Mouse (Mus musculus): ENCODE measurements around the gene Srsf3. TPM values are rescaled to one million over a fixed set of nuclear protein-coding genes. Genes with fewer than 3 reads are reported as not detected.

Srsf3 gene
- polyA plus RNA-seq, 1 experiment = 110 TPM

DNA sequence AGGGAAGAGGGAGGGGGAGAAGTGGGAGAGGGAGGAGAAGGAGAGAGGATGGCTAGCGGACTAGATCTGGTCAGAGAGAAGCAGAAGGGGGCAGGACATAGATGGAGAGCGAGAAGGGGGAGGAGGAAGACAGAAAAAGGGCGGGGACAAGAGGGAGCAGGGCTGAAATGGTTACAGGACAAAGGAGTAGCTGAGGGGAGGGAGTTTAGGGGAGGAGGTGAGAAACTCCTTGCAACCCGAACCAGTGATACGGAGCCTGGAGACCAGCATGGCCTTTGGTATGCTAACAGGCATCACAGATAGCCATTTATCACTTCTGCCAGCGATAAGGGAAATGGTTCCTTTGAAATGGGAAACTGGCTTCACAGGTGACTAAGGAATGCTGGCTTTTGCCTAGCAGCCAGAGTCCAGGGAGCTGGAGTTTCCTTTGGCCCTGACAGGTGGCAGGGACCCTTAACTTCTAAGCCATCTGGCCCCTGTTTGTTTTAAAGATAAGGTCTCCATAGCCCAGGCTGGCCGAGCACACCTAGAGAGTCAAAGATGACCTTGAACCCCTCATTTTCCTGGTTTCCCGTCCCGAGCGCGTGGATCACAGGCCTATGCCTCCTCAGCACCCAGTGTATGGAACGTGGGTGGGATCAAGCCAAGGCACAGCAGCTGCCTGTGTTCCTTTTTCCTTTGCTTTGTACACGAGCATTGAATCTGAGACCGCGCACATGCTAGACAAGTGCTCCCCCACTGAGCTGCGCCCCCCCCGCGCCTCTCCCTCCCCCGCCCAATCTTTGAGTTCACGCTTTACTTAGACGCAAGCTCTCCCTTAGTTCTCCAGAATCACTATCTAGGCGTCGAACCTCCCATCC is 48.6 kb downstream of the Srsf3 start:
- H3K4me1 ChIP-seq (ENCODE audit: control insufficient read depth, insufficient read depth, low read length) = peaks cover 2% of the 10 kb centered on the region; the same call in 1 of the 2 replicates
- no peak overlapping the region for H3K27ac ChIP-seq (ENCODE audit: insufficient read depth, low read length)
- no peak for TF ChIP-seq CTCF (IDR thresholded peaks at IDR 0.05; ENCODE audit: extremely low read depth, insufficient read depth, low read length)
- TF ChIP-seq POLR2A (IDR thresholded peaks at IDR 0.05; ENCODE audit: extremely low read depth, insufficient read depth, low read length) = no peak
- H3K4me3 ChIP-seq (ENCODE audit: insufficient read depth, low read length) = no peak overlapping the region

DNA sequence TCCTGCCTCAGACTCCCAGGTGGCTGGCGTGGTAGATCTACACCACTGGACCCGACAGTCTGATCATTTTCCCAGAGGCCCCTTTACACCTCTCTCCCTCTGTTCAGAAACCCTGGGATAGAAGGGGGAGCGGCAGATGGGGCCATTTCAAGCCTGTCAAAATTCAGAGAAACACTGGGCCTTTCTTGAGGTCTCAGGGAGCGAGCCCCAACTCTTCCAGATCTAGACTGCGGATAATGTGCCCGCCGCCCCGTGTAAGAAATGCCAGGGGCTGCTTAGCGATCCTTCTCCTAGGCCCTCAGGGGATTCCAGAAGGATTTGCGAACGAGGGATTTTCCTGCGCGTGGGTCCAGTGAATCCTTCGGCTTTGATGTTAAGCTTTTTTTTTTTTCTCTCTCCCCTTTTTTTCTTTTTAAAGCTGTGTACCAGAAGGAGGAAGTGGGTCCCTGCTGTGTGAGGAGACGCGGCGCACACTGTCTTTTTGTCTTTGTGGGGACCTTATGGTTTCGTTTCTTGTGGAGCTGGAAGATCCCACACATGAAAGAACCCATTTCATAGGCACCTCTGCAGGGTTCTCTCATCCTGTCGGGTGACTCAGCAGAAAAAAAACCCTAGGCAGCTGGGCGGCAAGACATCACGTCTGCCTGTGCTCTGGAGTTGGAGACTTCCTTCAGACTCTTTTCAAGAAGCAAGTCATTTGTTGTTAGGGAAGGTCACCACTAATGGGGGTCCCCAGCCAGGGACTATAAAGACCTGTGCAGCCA is 49.4 kb downstream of the Srsf3 start:
- Histone ChIP-seq H3K27ac (ENCODE audit: insufficient read depth, low read length) (peak overlapping the region; percentile 21; the same call in 1 of the 2 replicates), H3K4me3 (ENCODE audit: insufficient read depth, low read length) (no peak overlapping the region), H3K4me1 (ENCODE audit: control insufficient read depth, insufficient read depth, low read length) (peaks cover 2% of the 10 kb centered on the region; the same call in 1 of the 2 replicates)
- TF ChIP-seq CTCF (IDR thresholded peaks at IDR 0.05; ENCODE audit: extremely low read depth, insufficient read depth, low read length) (no peak), POLR2A (IDR thresholded peaks at IDR 0.05; ENCODE audit: extremely low read depth, insufficient read depth, low read length) (no peak)

DNA sequence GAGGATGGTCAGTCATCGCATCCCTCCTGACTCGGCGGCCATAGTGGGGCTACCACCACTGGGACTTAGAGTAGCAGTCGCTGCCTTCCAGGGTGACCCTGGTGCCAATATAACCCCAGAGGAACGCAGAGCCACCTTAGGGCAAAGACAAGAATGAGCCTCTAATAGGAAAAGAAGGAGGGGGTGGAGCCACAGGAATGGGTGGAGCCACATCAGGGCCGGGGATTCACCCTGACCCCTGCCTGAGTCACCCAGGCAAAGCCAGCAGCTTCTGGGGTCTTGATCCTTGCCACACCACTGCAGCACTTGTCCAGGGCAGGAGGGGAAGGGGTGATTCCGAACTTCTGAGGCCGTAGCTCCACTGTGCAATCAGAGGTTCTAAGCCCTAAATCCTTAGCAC is 51.2 kb downstream of the Srsf3 start:
- no peak for TF ChIP-seq POLR2A (IDR thresholded peaks at IDR 0.05; ENCODE audit: extremely low read depth, insufficient read depth, low read length)
- TF ChIP-seq CTCF (IDR thresholded peaks at IDR 0.05; ENCODE audit: extremely low read depth, insufficient read depth, low read length) = no peak
- Histone ChIP-seq H3K4me3 (ENCODE audit: insufficient read depth, low read length) (no peak overlapping the region), H3K27ac (ENCODE audit: insufficient read depth, low read length) (no peak overlapping the region)

DNA sequence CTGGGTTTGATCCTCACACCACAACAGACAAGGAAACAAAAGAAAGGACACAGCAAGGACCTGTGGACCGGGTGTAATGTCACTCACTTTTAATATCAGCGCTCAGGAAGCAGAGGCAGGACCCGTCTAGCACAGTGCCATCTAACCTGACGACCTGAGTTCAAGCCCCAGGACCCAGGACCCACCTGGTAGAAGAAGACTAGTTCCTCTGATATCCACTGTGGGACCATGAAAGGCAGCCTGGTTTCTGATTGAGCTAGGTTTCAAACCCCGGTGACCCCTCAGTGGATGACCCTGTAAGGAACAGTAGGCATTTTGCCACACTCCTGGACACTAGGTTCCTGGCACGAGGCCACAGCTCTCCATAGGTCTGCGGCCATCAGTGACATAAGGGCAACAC is 52.2 kb downstream of the Srsf3 start:
- Histone ChIP-seq H3K4me1 (ENCODE audit: control insufficient read depth, insufficient read depth, low read length) (no peaks in the 10 kb centered on the region), H3K4me3 (ENCODE audit: insufficient read depth, low read length) (no peak overlapping the region), H3K27ac (ENCODE audit: insufficient read depth, low read length) (no peak overlapping the region)
- no peak for TF ChIP-seq CTCF (IDR thresholded peaks at IDR 0.05; ENCODE audit: extremely low read depth, insufficient read depth, low read length)
- no peak for TF ChIP-seq POLR2A (IDR thresholded peaks at IDR 0.05; ENCODE audit: extremely low read depth, insufficient read depth, low read length)

More for the DNA sequence above, 51.2 kb downstream of the Srsf3 start:
- H3K4me1 ChIP-seq (ENCODE audit: control insufficient read depth, insufficient read depth, low read length) = no peaks in the 10 kb centered on the region

DNA sequence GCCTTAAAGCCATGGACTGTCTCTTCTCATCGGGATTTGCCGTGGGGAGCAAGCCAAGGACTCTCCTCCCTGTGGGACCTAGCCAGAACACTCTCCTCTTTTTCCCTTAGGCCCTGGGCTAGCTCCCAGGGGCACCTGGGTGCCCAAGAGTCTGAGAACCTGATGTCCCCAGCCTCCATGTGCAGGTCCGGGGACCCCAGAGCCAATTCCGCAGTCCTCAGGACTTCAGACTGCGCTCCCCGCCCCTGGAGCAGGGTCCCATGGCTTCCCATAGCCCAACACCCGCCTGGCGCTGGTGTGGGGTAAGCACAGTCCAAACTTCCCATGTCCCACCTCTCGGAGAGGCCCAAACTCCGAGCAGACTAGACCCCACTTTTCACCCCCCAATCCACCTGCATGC is 52.8 kb downstream of the Srsf3 start:
- H3K27ac ChIP-seq (ENCODE audit: insufficient read depth, low read length) = no peak overlapping the region
- H3K4me3 ChIP-seq (ENCODE audit: insufficient read depth, low read length) = no peak overlapping the region
- no peak for TF ChIP-seq POLR2A (IDR thresholded peaks at IDR 0.05; ENCODE audit: extremely low read depth, insufficient read depth, low read length)
- TF ChIP-seq CTCF (IDR thresholded peaks at IDR 0.05; ENCODE audit: extremely low read depth, insufficient read depth, low read length) = no peak
- no peaks in the 10 kb centered on the region for H3K4me1 ChIP-seq (ENCODE audit: control insufficient read depth, insufficient read depth, low read length)

DNA sequence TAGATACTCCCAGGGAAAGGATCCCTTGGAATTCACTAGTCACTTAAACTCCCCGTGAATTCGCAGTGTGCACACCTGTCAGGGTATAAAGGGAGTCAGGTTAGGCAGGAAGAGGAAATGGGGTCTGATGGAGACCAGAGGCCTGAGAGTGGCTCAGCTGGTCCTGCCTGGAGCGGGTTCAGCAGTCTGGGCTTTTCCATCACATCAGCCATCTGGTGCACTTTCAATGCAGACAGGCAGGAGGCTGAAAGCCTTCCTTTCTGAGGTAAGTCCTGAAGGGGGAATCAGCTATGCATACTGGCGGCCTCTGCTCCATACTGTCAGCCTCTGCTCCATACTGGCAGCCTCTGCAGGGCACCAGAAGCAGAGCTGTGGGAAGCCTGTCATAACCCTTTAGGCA is 54.5 kb downstream of the Srsf3 start:
- no peaks in the 10 kb centered on the region for H3K4me1 ChIP-seq (ENCODE audit: control insufficient read depth, insufficient read depth, low read length)
- H3K4me3 ChIP-seq (ENCODE audit: insufficient read depth, low read length) = no peak overlapping the region
- TF ChIP-seq CTCF (IDR thresholded peaks at IDR 0.05; ENCODE audit: extremely low read depth, insufficient read depth, low read length) (no peak), POLR2A (IDR thresholded peaks at IDR 0.05; ENCODE audit: extremely low read depth, insufficient read depth, low read length) (no peak)
- no peak overlapping the region for H3K27ac ChIP-seq (ENCODE audit: insufficient read depth, low read length)

DNA sequence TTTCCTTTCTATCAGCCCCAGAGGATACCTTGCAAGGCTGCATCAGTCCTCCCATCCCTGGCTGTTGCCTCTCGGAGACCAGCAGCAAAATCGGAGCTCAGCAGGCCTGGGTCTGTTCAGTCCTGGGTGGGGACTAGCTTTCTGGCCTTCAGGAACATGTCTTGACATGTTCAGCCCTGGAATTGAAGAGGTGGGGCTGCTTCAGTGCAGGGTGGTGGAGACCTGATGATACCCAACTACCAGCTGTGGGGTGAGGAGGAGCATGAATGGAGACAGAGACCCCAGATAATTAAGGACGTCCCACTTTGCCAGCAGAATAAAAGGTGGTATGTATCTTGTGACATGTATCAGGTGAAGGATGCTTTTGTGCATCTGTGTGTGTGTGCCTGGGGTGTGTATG is 58.3 kb downstream of the Srsf3 start, which contains the start of gene Cdkn1a:
Cdkn1a (plus strand) TSS at position 201 of the 400 bp plus-strand sequence.
- no peak within 1 kb of the TSS for H3K4me3 ChIP-seq (ENCODE audit: insufficient read depth, low read length)
- TF ChIP-seq CTCF (IDR thresholded peaks at IDR 0.05; ENCODE audit: extremely low read depth, insufficient read depth, low read length) (no peak), POLR2A (IDR thresholded peaks at IDR 0.05; ENCODE audit: extremely low read depth, insufficient read depth, low read length) (no peak)
- H3K4me1 ChIP-seq (ENCODE audit: control insufficient read depth, insufficient read depth, low read length) = no peaks in the 10 kb centered on the region
- no peak within 1 kb of the TSS for H3K27ac ChIP-seq (ENCODE audit: insufficient read depth, low read length)

DNA sequence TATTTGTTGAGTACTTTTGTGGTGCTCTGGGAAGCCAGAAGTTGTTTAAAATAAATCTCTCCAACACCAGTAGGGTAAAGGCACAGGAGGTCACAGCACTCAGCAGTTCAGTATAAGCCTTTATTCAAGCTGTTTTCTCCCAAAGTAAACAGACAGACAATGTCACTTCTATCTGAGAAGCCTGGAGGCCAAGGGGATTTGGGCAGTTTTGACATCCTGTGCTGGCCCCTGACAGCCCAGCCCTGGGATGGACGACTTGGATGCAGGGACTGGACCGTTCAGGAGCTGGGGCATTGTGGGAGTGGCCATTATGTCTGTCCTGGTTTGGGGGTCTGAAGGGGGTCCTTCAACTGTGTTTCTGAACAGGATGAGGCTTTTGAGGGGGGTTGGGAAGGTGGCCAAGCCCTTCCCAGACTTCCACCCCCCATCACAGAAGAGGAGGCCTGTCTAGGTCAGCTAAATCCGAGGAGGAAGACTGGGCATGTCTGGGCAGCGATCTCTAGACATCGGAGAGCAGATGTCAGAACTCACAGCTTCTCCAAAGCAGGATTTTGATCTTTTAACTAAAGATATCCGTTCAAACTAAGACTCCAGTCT is 59.0 kb downstream of the Srsf3 start:
- no peak overlapping the region for H3K4me3 ChIP-seq (ENCODE audit: insufficient read depth, low read length)
- no peaks in the 10 kb centered on the region for H3K4me1 ChIP-seq (ENCODE audit: control insufficient read depth, insufficient read depth, low read length)
- no peak for TF ChIP-seq CTCF (IDR thresholded peaks at IDR 0.05; ENCODE audit: extremely low read depth, insufficient read depth, low read length)
- no peak for TF ChIP-seq POLR2A (IDR thresholded peaks at IDR 0.05; ENCODE audit: extremely low read depth, insufficient read depth, low read length)
- H3K27ac ChIP-seq (ENCODE audit: insufficient read depth, low read length) = no peak overlapping the region

DNA sequence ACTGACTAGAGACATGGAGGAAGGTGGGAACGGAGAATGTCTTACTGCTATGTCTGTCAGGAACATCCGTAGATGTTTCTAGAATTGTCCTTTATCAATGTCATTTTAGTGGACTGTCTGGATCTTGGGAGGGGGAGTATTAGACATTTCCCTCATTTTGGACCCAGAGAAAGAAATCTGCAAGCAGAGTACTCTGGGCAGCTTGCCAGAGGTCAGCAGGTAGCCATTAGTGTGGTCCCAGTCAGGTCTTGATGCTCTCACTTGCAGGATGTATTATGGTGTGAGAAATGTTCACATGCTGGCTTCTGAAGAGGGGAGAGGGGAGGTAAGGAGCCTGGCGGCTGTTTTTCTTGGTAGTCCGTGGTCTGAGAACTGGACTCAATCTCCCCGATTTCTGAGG is 60.1 kb downstream of the Srsf3 start:
- TF ChIP-seq POLR2A (IDR thresholded peaks at IDR 0.05; ENCODE audit: extremely low read depth, insufficient read depth, low read length) = no peak
- TF ChIP-seq CTCF (IDR thresholded peaks at IDR 0.05; ENCODE audit: extremely low read depth, insufficient read depth, low read length) = no peak
- no peaks in the 10 kb centered on the region for H3K4me1 ChIP-seq (ENCODE audit: control insufficient read depth, insufficient read depth, low read length)
- H3K27ac ChIP-seq (ENCODE audit: insufficient read depth, low read length) = no peak overlapping the region
- no peak overlapping the region for H3K4me3 ChIP-seq (ENCODE audit: insufficient read depth, low read length)

Other genes with a start within 250 kb of the Srsf3 start
- 45.2 and 45.6 TPM in 2 replicates for gene Brpf3, start 231.5 kb upstream of the Srsf3 start, polyA plus RNA-seq (2012; rRNA removed)
- 0.32 and 0.40 TPM in 2 replicates for gene Pnpla1, start 174.2 kb upstream of the Srsf3 start, polyA plus RNA-seq (2012; rRNA removed)
- 7.6 and 7.9 TPM in 2 replicates for gene 4930539E08Rik, start 117.3 kb upstream of the Srsf3 start, polyA plus RNA-seq (2012; rRNA removed)
- gene Pxt1, start 88.8 kb upstream of the Srsf3 start, polyA plus RNA-seq (2012; rRNA removed) = not detected in 2 replicates
- 46.5 and 50.0 TPM in 2 replicates for gene Kctd20, start 80.7 kb upstream of the Srsf3 start, polyA plus RNA-seq (2012; rRNA removed)
- 62.0 and 69.6 TPM in 2 replicates for gene Stk38, start 24.6 kb upstream of the Srsf3 start, polyA plus RNA-seq (2012; rRNA removed)
- 15.5 and 17.7 TPM in 2 replicates for gene Cdkn1a, start 58.3 kb downstream of the Srsf3 start, polyA plus RNA-seq (2012; rRNA removed)
- 0.13 and 0.19 TPM in 2 replicates for gene Rab44, start 81.5 kb downstream of the Srsf3 start, polyA plus RNA-seq (2012; rRNA removed)
- gene Cpne5, start 205.5 kb downstream of the Srsf3 start, polyA plus RNA-seq (2012; rRNA removed) = 91.3 and 107 TPM in 2 replicates
- gene Ppil1, start 231.6 kb downstream of the Srsf3 start, polyA plus RNA-seq (2012; rRNA removed) = 22.3 and 23.5 TPM in 2 replicates
- gene BC004004, start 236.2 kb downstream of the Srsf3 start, polyA plus RNA-seq (2012; rRNA removed) = 83.8 and 92.1 TPM in 2 replicates

Data from cortical plate, adult 2 months (tissue).